Mouse (Mus musculus): ENCODE measurements around the gene Dmrt3.

Dmrt3 gene

GRCm38 (mm10) chr19:25622291-25623251, 12.5 kb downstream of the Dmrt3 start:
- DNase-seq (ENCODE audit: low spot score): peak; percentile 39

- DNase-seq (ENCODE audit: low spot score): peak; percentile 51
These were observed 18.4 kb downstream of the Dmrt3 start for GRCm38 (mm10) chr19:25628490-25628889.

DNA sequence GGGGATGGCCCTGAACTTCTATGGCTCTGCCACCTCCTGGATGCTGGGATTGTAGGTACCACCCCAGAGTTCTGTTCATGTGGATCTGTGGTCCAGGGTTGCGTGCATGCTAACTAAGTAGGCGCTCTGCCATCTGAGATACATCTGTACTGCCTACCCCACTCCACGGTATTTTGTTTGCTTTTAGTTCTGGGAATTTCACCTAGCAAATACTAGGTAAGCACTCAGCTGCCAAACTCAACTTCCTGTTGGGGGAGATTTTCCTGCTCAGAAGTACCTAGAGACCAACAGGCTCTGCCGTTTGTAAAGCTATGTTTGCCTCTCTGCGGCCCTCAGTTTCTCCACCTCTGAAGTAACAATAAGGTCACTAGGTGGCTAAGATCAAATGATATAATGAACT, 25.0 kb downstream of the Dmrt3 start:
- no peak for DNase-seq (ENCODE audit: low spot score)

DNA sequence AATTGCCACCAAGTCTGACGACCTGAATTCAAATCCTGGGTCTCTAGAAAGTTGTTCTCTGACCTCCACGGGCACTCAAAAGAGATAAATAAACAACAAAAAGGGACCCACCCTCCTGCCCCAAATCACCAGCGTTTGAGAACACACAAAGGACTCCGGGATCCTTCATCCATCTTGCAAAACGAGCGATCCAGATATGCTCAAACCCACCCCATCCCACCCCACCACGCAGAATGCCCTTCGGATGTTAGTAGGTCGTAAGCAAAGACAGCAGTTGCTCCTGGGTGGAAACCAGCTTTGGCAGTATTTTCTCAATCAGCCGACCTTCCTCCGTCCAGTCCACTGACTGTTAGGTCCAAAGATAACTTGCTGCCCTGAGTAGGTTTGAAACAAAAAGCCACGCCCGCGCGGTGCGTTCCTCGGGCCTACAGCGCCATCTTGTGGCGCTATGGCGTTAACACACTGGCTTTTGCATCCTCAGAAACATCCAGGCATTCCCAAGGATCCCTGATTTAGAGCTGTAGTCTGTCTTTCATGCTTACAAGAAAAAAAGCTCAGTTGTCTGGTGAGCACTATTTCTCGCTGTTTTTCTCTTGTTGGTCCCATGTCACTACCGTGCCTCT, 25.6 kb downstream of the Dmrt3 start:
- peak; percentile 53 for DNase-seq (ENCODE audit: low spot score)

DNA sequence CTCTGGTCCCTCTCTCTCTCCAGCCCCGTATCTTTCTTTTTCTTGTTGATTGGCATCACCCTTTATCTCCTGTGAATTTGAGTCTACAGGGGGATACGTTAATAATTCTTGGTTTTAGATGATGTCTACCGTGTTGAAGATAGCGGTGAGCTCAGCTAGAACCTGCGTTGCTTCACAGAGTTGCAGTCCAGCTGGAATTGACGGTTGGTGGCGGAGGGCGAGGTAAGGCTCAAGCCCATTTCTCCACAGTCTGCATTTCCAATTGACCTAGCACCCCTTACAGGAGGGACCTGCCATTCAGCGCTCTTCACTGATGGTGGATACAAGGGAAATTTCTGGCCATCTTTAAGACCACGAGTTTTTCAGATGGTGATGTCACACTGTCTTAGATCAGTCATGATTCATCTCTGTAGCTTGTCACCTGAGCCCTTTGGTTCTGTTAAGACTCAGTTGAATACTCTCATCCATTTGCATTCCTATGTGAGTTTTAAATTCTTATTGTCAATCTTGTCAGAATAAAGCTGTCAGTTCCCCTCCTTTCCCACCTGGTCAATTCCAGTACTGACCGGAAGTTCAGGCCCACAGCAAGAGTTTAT, 28.8 kb downstream of the Dmrt3 start:
- DNase-seq (ENCODE audit: low spot score): no peak

GRCm38 (mm10) chr19:25641786-25642185, 31.7 kb downstream of the Dmrt3 start:
- no peak for DNase-seq (ENCODE audit: low spot score)

DNA sequence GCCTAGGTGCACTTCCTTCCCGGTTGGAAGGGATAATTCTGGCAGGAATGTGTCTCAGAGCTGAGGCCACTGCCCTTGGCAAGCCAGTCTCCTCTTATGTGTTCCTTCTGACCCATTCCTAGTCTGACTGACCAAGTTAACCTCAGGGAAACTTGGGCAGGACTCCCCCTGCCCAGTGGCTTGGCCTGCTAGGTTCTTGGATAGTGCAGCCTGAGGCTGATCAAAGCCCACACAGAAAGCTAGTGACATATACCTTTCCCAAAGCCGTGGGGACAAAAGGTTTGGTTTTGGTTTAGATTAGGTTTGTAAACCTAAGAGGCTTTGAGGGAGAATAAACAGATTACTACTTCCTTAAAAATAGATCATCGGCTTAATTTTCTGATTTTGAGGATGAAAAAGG, 37.0 kb downstream of the Dmrt3 start:
- no peak for DNase-seq (ENCODE audit: low spot score)

- no peak for DNase-seq (ENCODE audit: low spot score)
These were observed 38.6 kb downstream of the Dmrt3 start for GRCm38 (mm10) chr19:25648701-25649100.

GRCm38 (mm10) chr19:25650474-25650873, 40.4 kb downstream of the Dmrt3 start:
- no peak for DNase-seq (ENCODE audit: low spot score)

DNA sequence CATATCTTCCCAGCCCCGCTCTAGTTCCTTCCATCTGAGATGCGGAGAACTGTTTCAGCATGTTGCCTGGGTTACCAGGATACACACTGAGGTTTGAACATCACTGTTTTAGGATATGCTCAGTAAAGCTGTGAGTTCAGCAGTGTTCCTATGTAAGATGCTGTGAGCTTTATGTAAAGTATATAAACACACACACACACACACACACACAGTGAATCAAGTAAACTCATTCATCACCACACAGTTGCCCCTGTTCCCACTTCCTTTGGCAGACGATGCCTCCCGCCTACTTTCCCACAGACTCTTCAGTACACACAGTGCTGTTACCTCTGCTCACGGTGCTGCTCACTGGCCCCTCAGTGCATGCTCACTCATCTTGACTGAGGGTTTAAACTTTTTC, 42.5 kb downstream of the Dmrt3 start:
- DNase-seq (ENCODE audit: low spot score): no peak

- DNase-seq (ENCODE audit: low spot score): no peak
These were observed 44.1 kb downstream of the Dmrt3 start for GRCm38 (mm10) chr19:25654034-25654749.

GRCm38 (mm10) chr19:25665486-25666339, 55.6 kb downstream of the Dmrt3 start:
- DNase-seq (ENCODE audit: low spot score): no peak

- DNase-seq (ENCODE audit: low spot score): no peak
These were observed 57.7 kb downstream of the Dmrt3 start for GRCm38 (mm10) chr19:25667836-25668235.

DNA sequence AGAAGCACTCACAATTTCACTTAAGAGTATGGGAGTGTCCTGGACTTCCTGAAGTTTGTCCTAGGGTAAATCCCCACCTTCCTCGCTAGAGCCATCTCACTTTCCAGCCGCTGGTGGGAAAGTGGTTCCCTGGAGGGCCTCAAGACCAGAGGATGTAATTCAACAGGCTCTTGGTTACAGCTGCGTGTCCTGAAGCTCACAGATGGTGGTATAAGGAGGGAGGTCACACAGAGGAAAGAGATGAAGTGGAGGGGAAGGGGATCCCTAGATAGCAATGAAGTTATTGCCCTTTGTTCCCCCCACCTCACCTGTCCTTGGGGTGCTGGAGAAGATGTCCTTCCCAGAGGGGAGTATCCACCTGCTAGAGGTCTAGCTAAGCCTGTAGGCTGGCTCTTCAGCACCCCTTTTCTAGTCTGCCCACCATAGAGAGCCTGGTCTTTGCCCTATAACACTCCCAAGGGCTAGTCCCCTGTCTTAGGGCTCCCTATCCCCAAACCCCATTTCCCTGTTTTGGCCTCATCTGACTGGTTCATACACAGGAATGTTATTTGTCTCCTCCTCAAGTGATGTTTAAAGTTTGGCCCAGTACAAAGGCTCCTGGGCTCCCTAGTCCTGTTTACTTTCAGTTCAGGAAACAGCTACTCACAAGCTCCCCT, 59.6 kb downstream of the Dmrt3 start:
- DNase-seq (ENCODE audit: low spot score): no peak

- no peak for DNase-seq (ENCODE audit: low spot score)
These were observed 60.6 kb downstream of the Dmrt3 start for GRCm38 (mm10) chr19:25670571-25671285.

DNA sequence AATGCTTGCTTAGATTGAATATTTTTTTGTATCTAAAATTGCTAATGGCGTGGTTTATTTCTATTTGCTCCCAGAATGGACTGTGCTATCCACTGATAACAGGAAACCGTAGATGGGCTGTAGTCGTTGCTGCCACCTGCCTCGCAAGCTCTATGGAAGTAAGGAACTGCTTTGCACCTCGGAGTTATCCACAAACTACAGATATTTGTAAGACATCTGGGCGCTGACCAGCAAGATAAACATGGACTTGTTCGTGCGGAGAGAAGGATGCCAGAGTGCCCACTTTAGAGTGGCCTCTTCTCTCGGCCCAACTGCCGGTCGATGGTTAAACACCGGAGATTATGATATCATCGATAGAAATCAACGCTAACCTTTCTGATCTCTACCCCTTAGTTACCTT, 61.6 kb downstream of the Dmrt3 start:
- DNase-seq (ENCODE audit: low spot score): no peak

- DNase-seq (ENCODE audit: low spot score): peak; percentile 24
These were observed 62.2 kb downstream of the Dmrt3 start, which contains the start of gene Dmrt2 for GRCm38 (mm10) chr19:25672101-25672950. TSS of gene Dmrt2 (plus strand) at chr19:25672411.

Data from lung, postnatal 25 days (tissue).